ENCODE assay signal across 8 mouse cellular contexts in the genomic region with DNA sequence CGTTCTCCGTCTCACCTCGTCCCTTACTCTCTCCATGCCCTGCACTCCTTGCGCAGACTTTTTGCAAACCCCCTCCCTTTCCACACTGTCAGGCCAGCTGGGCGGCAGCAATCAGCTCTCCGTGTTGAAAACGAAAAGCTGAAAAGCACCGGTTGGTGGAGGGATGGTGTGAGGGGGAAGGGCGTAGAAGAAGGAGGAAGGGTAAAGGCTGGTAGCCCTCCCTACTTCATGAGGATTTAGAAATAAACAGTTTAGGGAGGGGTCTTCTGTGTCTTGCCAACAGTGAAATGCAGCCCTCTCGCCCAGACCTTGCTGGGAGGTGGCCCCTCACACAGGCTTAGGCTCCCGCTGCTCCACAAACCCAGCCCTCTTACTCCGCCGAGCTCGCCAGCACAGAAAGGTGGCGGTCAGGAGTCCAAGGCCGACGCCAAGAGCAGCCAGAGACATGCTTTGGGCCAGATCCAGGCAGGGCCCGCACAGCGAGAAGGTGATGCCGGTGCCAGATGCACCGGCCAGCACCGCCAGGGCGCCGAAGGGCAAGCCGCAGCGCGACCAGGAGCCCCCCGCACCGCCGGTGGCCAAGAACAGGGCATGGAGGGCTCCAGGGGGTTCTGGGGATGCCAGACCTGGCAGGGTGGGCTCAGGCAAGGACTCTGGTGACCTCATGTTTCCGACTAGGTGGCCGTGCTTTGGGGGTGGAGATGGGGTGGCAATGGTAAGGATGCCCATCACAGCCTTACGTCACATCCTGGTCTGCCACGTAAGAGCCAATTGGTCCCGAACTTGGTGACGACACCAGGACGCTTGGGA. TPM values are rescaled to one million over a fixed set of nuclear protein-coding genes. Genes with fewer than 3 reads are reported as not detected.
DNase-seq lines count a peak whose midpoint lies in the region; ATAC-seq lines count a peak whose summit lies in the region.
"Had no signal": no experiment of that assay in that cellular context is flagged by ENCODE, and none has a peak within 500 bp of the region (broad histone marks: within the 10 kb centered on the region; RNA-seq: fewer than 3 reads in every experiment).

No protein-coding gene starts in this region.

- DNase-seq in R1 (ENCODE audit: low read depth, low spot score): peak; percentile 78
- peak; percentile 86 for DNase-seq in hindbrain, embryonic 11.5 days (ENCODE audit: low spot score)
- peak; percentile 81 to 83 for DNase-seq in layer of hippocampus, postnatal 10 days (ENCODE audit: low spot score in 2 of 2)
- DNase-seq in right cerebral cortex, postnatal 10 days (ENCODE audit: low spot score in 2 of 2): peak; percentile 93 to 95

- no peaks in the 10 kb centered on the region for H3K9me3 ChIP-seq in forebrain, embryonic 12.5 days
- no peaks in the 10 kb centered on the region for H3K9me3 ChIP-seq in hindbrain, embryonic 11.5 days (ENCODE audit: control insufficient read depth, low read length)
- no peaks in the 10 kb centered on the region for H3K9me3 ChIP-seq in lung, embryonic 16.5 days (ENCODE audit: control insufficient read depth, low read length)

- peaks cover 8% of the 10 kb centered on the region; the same call in 1 of the 2 replicates for H3K4me1 ChIP-seq in brown adipose tissue, adult 24 weeks (ENCODE audit: control insufficient read depth, insufficient read depth, insufficient read length, low read length)
- peaks cover 52% of the 10 kb centered on the region for H3K4me1 ChIP-seq in forebrain, embryonic 12.5 days
- H3K4me1 ChIP-seq in hindbrain, embryonic 11.5 days (replicated peaks; ENCODE audit: control insufficient read depth, insufficient read depth, low read length): peaks cover 21% of the 10 kb centered on the region
- H3K4me1 ChIP-seq in lung, embryonic 16.5 days (replicated peaks; ENCODE audit: control insufficient read depth, insufficient read depth, low read length): peaks cover 42% of the 10 kb centered on the region

- peak overlapping the region; percentile 75 for H3K9ac ChIP-seq in forebrain, embryonic 12.5 days
- H3K9ac ChIP-seq in hindbrain, embryonic 11.5 days (ENCODE audit: low read depth, low read length): peak overlapping the region; percentile 81
- peak overlapping the region; percentile 74 for H3K9ac ChIP-seq in lung, embryonic 16.5 days (ENCODE audit: low read length)

- peak overlapping the region; percentile 43 for H3K4me3 ChIP-seq in brown adipose tissue, adult 24 weeks (ENCODE audit: insufficient read depth, low read depth, low read length)
- peak overlapping the region; percentile 50 for H3K4me3 ChIP-seq in forebrain, embryonic 12.5 days (replicated peaks)
- peak overlapping the region; percentile 45 for H3K4me3 ChIP-seq in hindbrain, embryonic 11.5 days (ENCODE audit: low read depth, low read length)
- peak overlapping the region; percentile 54 for H3K4me3 ChIP-seq in lung, embryonic 16.5 days (ENCODE audit: low read length)

- peak overlapping the region; percentile 94 for H3K4me2 ChIP-seq in forebrain, embryonic 12.5 days
- H3K4me2 ChIP-seq in hindbrain, embryonic 11.5 days (replicated peaks; ENCODE audit: low read depth, low read length): peak overlapping the region; percentile 77
- H3K4me2 ChIP-seq in lung, embryonic 16.5 days (ENCODE audit: low read depth, low read length): peak overlapping the region; percentile 96

- ATAC-seq in forebrain, embryonic 12.5 days (ENCODE audit: low FRiP score): peak; percentile 40
- ATAC-seq in hindbrain, embryonic 11.5 days (ENCODE audit: low FRiP score): peak; percentile 41
- ATAC-seq in lung, embryonic 16.5 days (ENCODE audit: low read depth): peak; percentile 7

- WGBS in forebrain, embryonic 12.5 days: 1% methylated on average over 37 of the region's 37 CpGs
- 1% methylated on average over 37 of the region's 37 CpGs for WGBS in hindbrain, embryonic 11.5 days
- WGBS in lung, embryonic 16.5 days: 3% methylated on average over 37 of the region's 37 CpGs

- H3K27ac ChIP-seq in brown adipose tissue, adult 24 weeks (replicated peaks; ENCODE audit: low read depth, low read length): 0 out of 2 replicates have a peak overlapping the region, but pooled peaks have one; percentile 15
- peak overlapping the region; percentile 75 for H3K27ac ChIP-seq in forebrain, embryonic 12.5 days
- H3K27ac ChIP-seq in hindbrain, embryonic 11.5 days (ENCODE audit: low read depth, low read length): peak overlapping the region; percentile 30
- peak overlapping the region; percentile 51 for H3K27ac ChIP-seq in lung, embryonic 16.5 days (ENCODE audit: low read length)
- H3K27ac ChIP-seq: macrophage had no signal

- peaks cover 38% of the 10 kb centered on the region for H3K27me3 ChIP-seq in forebrain, embryonic 12.5 days
- peaks cover 15% of the 10 kb centered on the region for H3K27me3 ChIP-seq in hindbrain, embryonic 11.5 days (ENCODE audit: control insufficient read depth, insufficient read depth, low read length)
- H3K27me3 ChIP-seq in lung, embryonic 16.5 days (ENCODE audit: control insufficient read depth, insufficient read depth, low read depth, low read length): peaks cover 12% of the 10 kb centered on the region; the same call in 1 of the 2 replicates

- H3K36me3 ChIP-seq in forebrain, embryonic 12.5 days (replicated peaks): peaks cover 21% of the 10 kb centered on the region
- H3K36me3 ChIP-seq in hindbrain, embryonic 11.5 days (ENCODE audit: control insufficient read depth, insufficient read depth, low read length): peaks cover 10% of the 10 kb centered on the region; the same call in 1 of the 2 replicates
- peaks cover 13% of the 10 kb centered on the region for H3K36me3 ChIP-seq in lung, embryonic 16.5 days (ENCODE audit: control insufficient read depth, insufficient read depth, low read length)

RNA-seq across cellular contexts. Expression of gene Ntn3, which starts 2.5 kb away (rescaled TPM):
- 0.52 and 1.6 TPM in 2 replicates for polyA plus RNA-seq in brown adipose tissue, adult 24 weeks (2012; ENCODE audit: insufficient read depth, insufficient read length, missing spikeins)
- polyA plus RNA-seq in forebrain, embryonic 12.5 days (2016; fragmentation: Nextera tagmentation; extraction: Ambion mirVana): 4.3 and 5.2 TPM in 2 replicates
- polyA plus RNA-seq in hindbrain, embryonic 11.5 days (2014; fragmentation: Nextera tagmentation; extraction: Ambion mirVana): 4.4 and 5.0 TPM in 2 replicates
- 10 to 100 TPM; 13.5 to 14.4 TPM for total RNA-seq in layer of hippocampus, postnatal 10 days (2021)
- 3.3 and 3.8 TPM in 2 replicates for polyA plus RNA-seq in lung, embryonic 16.5 days (2015; fragmentation: Nextera tagmentation; extraction: Ambion mirVana)
- polyA plus RNA-seq: macrophage had no signal

RNA-seq across cellular contexts. Expression of gene Tbc1d24, which starts 6.5 kb away (rescaled TPM):
- 2.7 and 7.0 TPM in 2 replicates for polyA plus RNA-seq in brown adipose tissue, adult 24 weeks (2012; ENCODE audit: insufficient read depth, insufficient read length, missing spikeins)
- 8.5 and 10.8 TPM in 2 replicates for polyA plus RNA-seq in forebrain, embryonic 12.5 days (2016; fragmentation: Nextera tagmentation; extraction: Ambion mirVana)
- 6.2 and 6.3 TPM in 2 replicates for polyA plus RNA-seq in hindbrain, embryonic 11.5 days (2014; fragmentation: Nextera tagmentation; extraction: Ambion mirVana)
- total RNA-seq in layer of hippocampus, postnatal 10 days (2021): 10 to 100 TPM; 77.7 to 87.8 TPM
- 4.6 and 6.4 TPM in 2 replicates for polyA plus RNA-seq in lung, embryonic 16.5 days (2015; fragmentation: Nextera tagmentation; extraction: Ambion mirVana)

RNA-seq across cellular contexts. Expression of gene Tedc2, which starts 8.8 kb away (rescaled TPM):
- 2.2 and 4.2 TPM in 2 replicates for polyA plus RNA-seq in brown adipose tissue, adult 24 weeks (2012; ENCODE audit: insufficient read depth, insufficient read length, missing spikeins)
- 15.3 and 16.7 TPM in 2 replicates for polyA plus RNA-seq in forebrain, embryonic 12.5 days (2016; fragmentation: Nextera tagmentation; extraction: Ambion mirVana)
- 16.2 and 17.8 TPM in 2 replicates for polyA plus RNA-seq in hindbrain, embryonic 11.5 days (2014; fragmentation: Nextera tagmentation; extraction: Ambion mirVana)
- 10 to 100 TPM in 1 of 2 experiments, 1 to 10 TPM in 1; 9.1 to 13.0 TPM for total RNA-seq in layer of hippocampus, postnatal 10 days (2021)
- polyA plus RNA-seq in lung, embryonic 16.5 days (2015; fragmentation: Nextera tagmentation; extraction: Ambion mirVana): 11.3 and 13.0 TPM in 2 replicates

RNA-seq across cellular contexts. Expression of gene Ccnf, which starts 39.4 kb away (rescaled TPM):
- polyA plus RNA-seq in brown adipose tissue, adult 24 weeks (2012; ENCODE audit: insufficient read depth, insufficient read length, missing spikeins): 0.79 TPM in 1 of 2 replicates, not detected in the other
- 94.2 and 95.6 TPM in 2 replicates for polyA plus RNA-seq in forebrain, embryonic 12.5 days (2016; fragmentation: Nextera tagmentation; extraction: Ambion mirVana)
- polyA plus RNA-seq in hindbrain, embryonic 11.5 days (2014; fragmentation: Nextera tagmentation; extraction: Ambion mirVana): 63.6 and 71.7 TPM in 2 replicates
- 1 to 10 TPM; 7.4 to 7.9 TPM for total RNA-seq in layer of hippocampus, postnatal 10 days (2021)
- polyA plus RNA-seq in lung, embryonic 16.5 days (2015; fragmentation: Nextera tagmentation; extraction: Ambion mirVana): 75.2 and 81.5 TPM in 2 replicates

RNA-seq across cellular contexts. Expression of gene Atp6v0c, which starts 42.3 kb away (rescaled TPM):
- polyA plus RNA-seq in brown adipose tissue, adult 24 weeks (2012; ENCODE audit: insufficient read depth, insufficient read length, missing spikeins): 241 and 250 TPM in 2 replicates
- polyA plus RNA-seq in forebrain, embryonic 12.5 days (2016; fragmentation: Nextera tagmentation; extraction: Ambion mirVana): 461 and 463 TPM in 2 replicates
- polyA plus RNA-seq in hindbrain, embryonic 11.5 days (2014; fragmentation: Nextera tagmentation; extraction: Ambion mirVana): 499 and 514 TPM in 2 replicates
- total RNA-seq in layer of hippocampus, postnatal 10 days (2021): 1,000 to 10,000 TPM; 1,281 to 1,362 TPM
- 462 and 486 TPM in 2 replicates for polyA plus RNA-seq in lung, embryonic 16.5 days (2015; fragmentation: Nextera tagmentation; extraction: Ambion mirVana)

Comparison
In these comparisons a context has a peak if more than half of its experiments do, and no peak if none do; other contexts are left out.
1. Peak in every context shown above with its lines: DNase-seq, ATAC-seq, H3K4me3 ChIP-seq and H3K27ac ChIP-seq.
2. H3K27ac ChIP-seq: peak in every context shown above with its lines; median percentile 75 in forebrain, embryonic 12.5 days; 51 in lung, embryonic 16.5 days; 30 in hindbrain, embryonic 11.5 days; 15 in brown adipose tissue, adult 24 weeks.